In the genomic region with DNA sequence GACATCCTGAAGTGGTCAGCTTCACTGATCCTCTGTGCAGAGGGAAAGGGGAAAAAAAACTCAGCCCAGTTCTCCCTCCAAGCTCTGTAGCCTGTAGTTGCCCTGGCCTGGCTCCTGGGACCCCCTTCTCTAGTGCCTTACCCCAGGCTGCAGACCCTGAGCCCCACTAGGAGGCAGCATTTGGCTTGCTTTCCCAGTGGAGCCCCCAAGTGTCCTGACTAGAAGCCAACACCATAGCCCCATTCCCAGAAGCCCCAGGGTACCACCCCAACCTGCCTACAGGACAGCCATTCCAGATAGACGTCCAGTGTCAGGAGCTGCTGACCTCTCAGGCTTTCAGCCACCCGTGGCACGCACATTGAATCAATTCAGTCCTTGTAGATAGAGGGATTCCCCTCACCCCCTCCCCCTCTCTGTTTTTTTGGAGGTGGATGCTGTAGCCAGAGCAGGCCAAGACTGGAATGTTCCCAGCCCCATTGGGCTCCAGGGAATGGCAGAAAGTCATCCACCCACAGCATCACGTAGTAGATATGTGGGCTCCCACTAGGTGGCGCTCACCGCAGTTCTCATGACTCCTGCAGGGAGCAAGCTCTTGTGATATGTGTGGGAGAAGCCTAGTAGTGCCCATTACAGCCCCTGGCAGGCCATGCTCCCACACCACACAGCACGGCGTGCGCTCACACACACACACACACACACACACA, we compare ENCODE assay signal across 9 mouse cellular contexts. TPM values are rescaled to one million over a fixed set of nuclear protein-coding genes. Genes with fewer than 3 reads are reported as not detected.
DNase-seq lines count a peak whose midpoint lies in the region; ATAC-seq and TF ChIP-seq lines count a peak whose summit lies in the region.
"Had no signal": no experiment of that assay in that cellular context is flagged by ENCODE, and none has a peak within 500 bp of the region (broad histone marks: within the 10 kb centered on the region; RNA-seq: fewer than 3 reads in every experiment).

No protein-coding gene starts in this region.

- no peak overlapping the region for H3K9ac ChIP-seq in kidney, embryonic 14.5 days (ENCODE audit: low read depth, low read length)
- no peak overlapping the region for H3K9ac ChIP-seq in liver, adult 2 months (ENCODE audit: low read depth, low read length)
- H3K9ac ChIP-seq: embryonic facial prominence, embryonic 12.5 days had no signal

- no peaks in the 10 kb centered on the region for H3K4me1 ChIP-seq in kidney, embryonic 14.5 days (ENCODE audit: control insufficient read depth, insufficient read depth, low read length)
- H3K4me1 ChIP-seq in liver, adult 2 months (ENCODE audit: control insufficient read depth, insufficient read depth, low read length) = no peaks in the 10 kb centered on the region
- H3K4me1 ChIP-seq: embryonic facial prominence, embryonic 12.5 days had no signal

- WGBS in kidney, embryonic 14.5 days = 67% methylated on average over 9 of the region's 9 CpGs
- WGBS in liver, adult 2 months = 44% methylated on average over 9 of the region's 9 CpGs

- no peak for TF ChIP-seq POLR2A in liver, adult 2 months (IDR thresholded peaks at IDR 0.05; ENCODE audit: extremely low read depth, insufficient read depth, low read length)

- TF ChIP-seq CTCF in liver, adult 2 months (IDR thresholded peaks at IDR 0.05; ENCODE audit: low read depth, low read length) = peak; percentile 87

- ATAC-seq in kidney, embryonic 14.5 days (ENCODE audit: low FRiP score, low TSS enrichment) = peak; percentile 33; the same call in 1 of the 2 replicates

- no peak overlapping the region for H3K4me2 ChIP-seq in kidney, embryonic 14.5 days (replicated peaks; ENCODE audit: low read depth, low read length)
- H3K4me2 ChIP-seq: embryonic facial prominence, embryonic 12.5 days had no signal

- DNase-seq in 3T3-L1 (ENCODE audit: low read depth, low spot score) = peak; percentile 80
- DNase-seq in adrenal gland, adult 2 months = peak; percentile 78
- peak; percentile 83 for DNase-seq in embryo, embryonic 11 days
- DNase-seq in gastrocnemius, postnatal 25 days = peak; percentile 80
- DNase-seq in liver, adult 2 months (ENCODE audit: extremely low read depth, low read depth, low spot score) = peak; percentile 54
- DNase-seq in neural tube, embryonic 10.5 days (ENCODE audit: extremely low spot score, low spot score) = peak; percentile 75
- peak; percentile 94 for DNase-seq in testis, postnatal 10 days (ENCODE audit: low spot score)

- no peaks in the 10 kb centered on the region for H3K79me2 ChIP-seq in liver, adult 2 months (ENCODE audit: control insufficient read depth, insufficient read depth, low read length)

- 0 out of 2 replicates have a peak, but pooled peaks cover 4% of the 10 kb centered on the region for H3K9me3 ChIP-seq in kidney, embryonic 14.5 days (ENCODE audit: control insufficient read depth, low read length)

- no peaks in the 10 kb centered on the region for H3K27me3 ChIP-seq in kidney, embryonic 14.5 days (ENCODE audit: control insufficient read depth, insufficient read depth, low read length)
- H3K27me3 ChIP-seq in liver, adult 2 months (ENCODE audit: control insufficient read depth, insufficient read depth, low read length) = no peaks in the 10 kb centered on the region
- H3K27me3 ChIP-seq: embryonic facial prominence, embryonic 12.5 days had no signal

- no peak overlapping the region for H3K27ac ChIP-seq in kidney, embryonic 14.5 days (ENCODE audit: low read depth, low read length)
- no peak overlapping the region for H3K27ac ChIP-seq in liver, adult 2 months (replicated peaks; ENCODE audit: insufficient read depth, low read depth, low read length)
- H3K27ac ChIP-seq: embryonic facial prominence, embryonic 12.5 days had no signal

- no peak overlapping the region for H3K4me3 ChIP-seq in kidney, embryonic 14.5 days (ENCODE audit: low read length)
- no peak overlapping the region for H3K4me3 ChIP-seq in liver, adult 2 months (ENCODE audit: insufficient read depth, low read depth, low read length)
- H3K4me3 ChIP-seq: embryonic facial prominence, embryonic 12.5 days had no signal

- peaks cover 36% of the 10 kb centered on the region for H3K36me3 ChIP-seq in kidney, embryonic 14.5 days (ENCODE audit: control insufficient read depth, insufficient read depth, low read length)
- H3K36me3 ChIP-seq in liver, adult 2 months (ENCODE audit: control insufficient read depth, insufficient read depth, low read length) = peaks cover 39% of the 10 kb centered on the region

RNA-seq across cellular contexts. Expression of a gene that starts 28.8 kb away (rescaled TPM):
- 100 to 1,000 TPM in 1 of 2 experiments, 10 to 100 TPM in 1; 69.2 to 133 TPM for total RNA-seq in adrenal gland, adult 2 months (2021)
- 113 and 181 TPM in 2 replicates for polyA plus RNA-seq in adrenal gland, adult 2 months (2012; rRNA removed)
- 10 to 100 TPM; 93.1 to 94.8 TPM for total RNA-seq in gastrocnemius, postnatal 25 days (2021)
- 35.6 and 55.9 TPM in 2 replicates for polyA plus RNA-seq in kidney, embryonic 14.5 days (2014; fragmentation: Nextera tagmentation; extraction: Ambion mirVana)
- total RNA-seq in liver, adult 2 months (2014; rRNA removed) = 9.7 and 11.9 TPM in 2 replicates
- 11.8 and 17.0 TPM in 2 replicates for polyA plus RNA-seq in liver, adult 2 months (2012; rRNA removed)
